Mouse (Mus musculus) kidney, postnatal 10 days (tissue): Measurements from ENCODE around the gene Ap1s1.
A peak's percentile ranks its signal among the peaks of the same experiment; 100 is the strongest.

Source experiments
- DNase-seq: peaks from one replicate; pipeline ENCODE4 v3.0.0; 2021; ENCODE audit warnings: mixed read lengths

Ap1s1 gene

DNA sequence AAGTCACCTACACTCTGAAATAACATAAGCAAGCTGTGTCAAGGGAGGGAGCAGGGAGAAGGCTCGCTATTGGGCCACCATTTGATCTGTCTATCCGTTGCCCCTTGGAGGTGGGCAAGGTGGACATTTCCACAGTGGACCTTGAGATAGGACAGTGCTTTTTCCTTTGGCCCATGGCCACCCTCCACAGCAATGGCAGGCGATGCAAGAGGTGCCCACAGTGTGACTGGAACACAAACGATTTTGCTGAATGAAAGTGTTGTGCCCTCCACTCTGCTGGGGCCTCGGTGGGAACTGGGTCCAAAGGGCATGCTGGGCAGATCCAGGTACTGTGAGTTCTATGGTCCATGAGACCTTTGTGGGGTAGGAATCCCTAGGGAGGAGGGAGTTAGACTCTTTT is 16.7 kb upstream of the Ap1s1 start:
- no peak for DNase-seq

DNA sequence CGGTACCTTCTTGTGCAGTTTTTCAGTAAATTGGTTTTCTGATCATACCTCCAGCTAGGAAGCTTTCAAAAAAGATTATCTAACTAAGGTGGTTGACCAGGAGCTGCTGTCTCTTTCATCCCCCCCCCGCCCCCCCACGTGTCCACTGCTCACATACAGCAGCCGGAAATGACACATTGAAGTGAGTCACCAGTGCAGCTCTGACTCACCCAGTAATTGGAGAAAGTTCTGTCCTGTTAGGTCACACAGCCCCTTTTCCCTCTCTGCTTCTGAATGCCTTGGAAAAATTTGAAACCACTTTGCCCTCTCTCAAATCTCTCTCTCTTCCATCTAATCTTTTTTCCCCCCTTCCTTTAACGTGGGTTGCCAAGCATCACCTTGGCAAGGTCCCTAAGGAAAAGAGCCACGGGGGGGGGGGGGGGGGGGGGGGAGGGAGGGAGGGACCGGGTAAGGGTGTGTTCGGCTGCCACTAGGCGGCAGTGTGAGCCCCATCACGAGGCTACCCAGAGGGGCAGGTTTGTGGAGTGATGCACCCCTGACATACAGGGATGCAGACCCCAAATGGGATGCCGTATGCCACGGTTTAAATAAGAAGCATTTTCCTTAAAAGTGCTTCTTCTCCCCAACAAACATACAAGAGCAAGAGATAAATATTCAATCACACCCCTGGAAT is 16.0 kb upstream of the Ap1s1 start:
- peak; percentile 78 for DNase-seq

DNA sequence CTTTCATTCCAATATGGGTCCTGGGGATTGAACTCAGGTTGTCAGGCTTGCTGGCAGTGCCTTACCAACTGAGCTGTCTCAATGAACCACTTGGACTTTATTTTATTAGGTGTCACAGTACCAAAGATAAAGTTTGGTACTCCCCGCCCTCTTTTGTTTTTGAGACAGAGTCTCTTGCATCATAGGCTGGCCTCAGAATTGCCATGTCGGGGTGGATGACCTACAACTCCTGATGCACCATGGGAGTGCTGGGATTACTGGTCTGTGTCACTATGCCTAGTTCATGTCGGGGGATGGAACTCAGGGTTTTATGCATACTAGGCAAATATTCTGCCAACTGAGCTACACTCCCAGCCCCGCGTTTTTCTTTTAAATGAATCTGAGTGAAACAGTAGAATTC is 8.9 kb upstream of the Ap1s1 start:
- DNase-seq: no peak

DNA sequence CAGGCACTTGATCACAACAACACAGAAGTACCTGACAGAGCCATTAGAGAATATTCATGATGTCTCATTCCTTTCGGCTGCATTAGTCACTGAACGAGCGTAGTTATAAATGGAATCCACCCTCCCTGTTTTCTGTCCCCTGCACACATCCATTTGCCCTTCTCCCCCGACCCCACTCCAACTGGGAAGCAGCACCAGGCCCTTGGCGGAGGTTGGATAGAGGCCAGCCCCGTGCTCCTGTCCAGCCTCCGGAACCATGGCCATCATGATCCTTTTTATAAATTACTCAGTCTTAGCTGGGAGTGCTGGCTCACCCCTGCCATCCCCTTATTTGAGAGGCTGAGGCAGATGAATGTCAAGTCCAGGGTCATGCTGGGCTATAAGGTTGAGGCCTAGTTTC is 8.4 kb upstream of the Ap1s1 start:
- no peak for DNase-seq

DNA sequence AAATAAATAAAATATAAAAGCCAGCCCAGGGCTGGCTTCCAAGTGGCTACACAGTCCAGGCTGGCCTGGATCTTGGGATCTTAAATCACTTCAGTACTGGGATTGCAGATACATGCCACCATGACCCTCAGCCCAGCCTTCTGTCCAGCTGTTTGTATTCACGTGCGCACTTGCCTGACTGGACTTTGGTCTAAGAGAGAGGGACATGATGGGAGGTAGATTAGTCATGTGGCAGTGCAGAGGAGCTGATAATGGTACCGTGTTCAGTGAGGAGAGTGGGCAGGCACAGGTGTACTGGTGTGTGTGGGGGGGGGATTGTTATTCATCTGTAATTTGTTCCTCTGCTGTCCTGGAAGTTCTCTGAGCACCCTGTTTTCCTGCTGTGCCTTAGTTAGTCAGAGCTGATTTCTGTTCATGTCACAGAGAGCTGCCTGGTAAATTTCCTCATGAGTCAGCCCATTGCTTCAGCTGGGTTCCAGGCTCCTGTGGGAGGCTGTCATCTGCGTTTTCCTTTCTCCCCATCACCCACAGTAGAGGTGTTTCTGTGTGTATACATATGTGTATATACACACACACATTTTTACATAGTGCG is 6.1 kb upstream of the Ap1s1 start:
- DNase-seq: peak; percentile 35

DNA sequence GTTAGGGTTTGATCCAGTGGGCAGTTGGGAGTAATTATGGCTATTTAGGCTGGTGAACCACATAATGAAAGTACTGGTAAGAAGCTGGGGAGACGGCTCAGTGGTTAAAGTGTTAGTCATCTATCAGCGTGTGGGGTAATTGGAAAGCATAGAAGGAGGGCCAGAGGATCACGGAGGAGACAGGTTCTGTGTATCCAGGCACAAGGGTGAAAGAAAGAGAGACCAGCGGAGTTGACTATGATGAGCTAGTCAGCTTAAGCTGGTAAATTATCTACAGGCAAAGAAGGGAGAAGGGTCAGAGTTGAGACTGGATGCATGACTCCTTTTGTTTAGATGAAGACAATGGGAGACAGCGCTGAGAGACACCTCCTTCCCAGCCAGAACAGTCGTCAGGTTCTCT is 5.2 kb upstream of the Ap1s1 start:
- DNase-seq: no peak

DNA sequence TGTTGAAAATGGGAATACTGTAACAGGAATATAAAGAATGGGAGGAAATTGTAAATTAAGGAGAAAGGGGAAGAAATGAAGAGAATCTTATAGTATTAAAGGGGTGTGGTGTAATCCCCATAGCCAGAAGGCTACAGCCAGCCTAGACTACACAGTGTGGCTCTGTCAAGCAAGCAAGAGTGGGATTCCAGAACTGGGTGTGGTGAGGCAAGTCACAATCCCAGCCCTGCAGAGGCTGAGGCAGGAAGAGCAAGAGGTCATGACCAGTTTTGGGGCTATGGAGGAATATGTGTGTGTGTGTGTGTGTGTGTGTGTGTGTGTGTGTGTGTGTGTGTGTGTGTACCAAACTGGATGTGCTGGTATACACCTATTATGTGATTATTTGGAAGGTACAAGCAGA is 1.1 kb upstream of the Ap1s1 start:
- no peak for DNase-seq

DNA sequence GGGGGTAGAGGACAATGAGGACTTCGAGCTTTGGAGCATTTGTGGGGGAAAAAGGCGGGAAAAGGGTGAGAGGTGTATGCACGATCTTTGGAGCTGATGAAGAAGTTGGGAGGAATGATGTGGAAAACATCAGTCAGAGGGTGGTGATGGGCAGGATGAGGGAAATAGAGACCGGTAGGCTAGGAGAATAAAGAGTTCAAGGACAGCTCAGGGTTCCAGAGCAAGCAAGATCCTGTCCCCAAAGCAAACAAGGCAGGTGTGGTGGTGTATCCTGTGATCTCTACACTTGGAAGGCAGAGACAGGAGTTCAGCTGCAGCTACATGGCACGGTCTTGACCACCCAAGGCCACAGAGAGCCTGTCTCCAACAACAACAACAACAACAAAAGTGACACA is 386 bp upstream of the Ap1s1 start:
- no peak for DNase-seq

DNA sequence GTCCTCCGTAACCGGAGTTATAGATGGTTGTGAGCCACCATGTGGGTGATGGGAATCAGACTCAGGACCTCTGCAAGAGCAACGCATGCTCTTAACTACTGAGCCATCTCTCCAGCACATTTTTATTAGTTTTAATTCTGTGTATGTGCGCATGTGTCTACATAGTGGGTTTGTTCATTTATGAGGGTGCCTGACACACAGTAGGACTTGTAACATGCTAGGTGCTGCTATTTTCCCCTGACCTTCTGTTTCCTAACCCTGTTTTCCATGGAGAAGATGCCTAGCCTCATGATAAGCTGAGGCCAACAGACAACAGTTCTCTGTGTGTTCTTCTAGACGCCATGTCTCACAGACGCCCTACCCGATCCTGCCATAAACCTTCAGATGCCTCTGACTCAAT is 1.9 kb downstream of the Ap1s1 start:
- DNase-seq: no peak

DNA sequence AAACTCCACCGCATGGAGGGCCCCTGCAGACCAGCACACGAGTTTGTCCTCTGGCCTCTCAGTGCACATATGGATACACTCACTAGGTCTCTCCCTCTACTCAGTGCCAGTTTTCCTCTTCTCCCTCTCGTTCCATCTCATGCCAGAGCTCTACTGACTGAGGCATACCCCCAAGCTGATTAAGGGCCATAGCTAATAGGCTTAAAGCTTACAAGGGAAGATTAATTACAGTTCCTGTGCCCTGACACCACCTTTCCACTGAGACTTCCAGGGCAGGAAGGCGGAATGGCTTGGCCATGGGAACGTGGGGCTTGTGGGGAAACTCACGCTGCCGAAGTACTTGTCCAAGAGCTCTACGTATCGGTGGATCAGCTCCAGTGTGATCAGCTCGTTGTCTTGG is 4.5 kb downstream of the Ap1s1 start:
- DNase-seq: no peak

DNA sequence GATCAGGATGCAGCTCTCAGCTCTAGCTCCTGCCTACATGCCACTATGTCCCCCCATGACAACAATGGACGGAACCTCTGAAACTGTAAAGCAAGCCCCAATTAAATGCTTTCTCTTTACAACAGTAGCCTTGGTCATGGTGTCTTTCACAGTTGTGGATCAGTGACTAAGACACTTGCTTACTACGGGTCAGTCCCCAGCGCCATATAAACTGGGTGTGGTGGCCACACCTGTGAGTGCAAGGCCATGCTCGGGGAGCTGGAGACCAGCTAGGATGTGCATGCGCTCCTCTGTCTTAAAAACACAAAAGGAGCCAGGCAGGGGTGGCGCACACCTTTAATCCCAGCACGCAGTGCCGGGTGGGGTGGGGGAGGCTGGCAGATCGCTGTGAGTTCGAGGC is 6.5 kb downstream of the Ap1s1 start:
- no peak for DNase-seq

DNA sequence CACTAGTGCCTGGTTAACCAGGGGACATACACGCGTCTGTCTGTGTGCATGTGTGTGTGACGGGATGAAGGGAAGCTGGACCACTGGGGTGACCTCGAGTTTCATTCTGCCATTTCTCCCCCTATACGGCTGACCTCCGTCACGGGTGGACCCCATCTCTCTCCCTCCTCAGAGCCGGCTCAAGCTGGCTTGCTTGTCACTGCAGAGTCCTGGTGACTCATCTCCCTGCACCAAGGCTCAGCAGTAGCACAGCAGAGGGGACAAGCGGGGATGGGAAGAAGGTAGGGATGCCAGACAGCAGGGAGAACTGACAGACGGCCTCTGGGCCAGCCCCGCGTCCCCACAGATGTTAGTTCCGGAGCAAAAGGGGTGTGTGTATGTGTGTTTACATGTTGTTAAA is 9.7 kb downstream of the Ap1s1 start:
- no peak for DNase-seq

DNA sequence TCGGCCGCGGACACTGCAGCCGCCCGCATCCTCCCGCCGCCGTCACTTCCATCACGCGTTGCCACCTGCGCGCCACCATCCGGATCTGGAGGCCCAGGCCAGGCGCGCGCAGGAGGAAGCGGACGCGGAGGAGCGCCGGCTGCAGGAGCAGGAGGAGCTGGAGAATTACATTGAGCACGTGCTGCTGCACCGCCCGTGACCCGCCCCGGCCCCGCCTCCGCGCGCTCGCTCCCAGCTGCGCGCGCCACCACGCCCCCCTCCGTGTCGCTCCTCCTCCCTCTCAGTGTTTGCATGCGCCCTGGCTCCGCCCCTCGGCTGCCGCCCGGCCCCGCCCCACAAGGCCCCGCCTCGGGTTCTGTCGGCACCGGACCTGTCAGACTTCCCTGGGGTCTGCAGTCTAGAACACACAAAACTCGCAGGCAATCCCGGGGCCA is 13.3 kb downstream of the Ap1s1 start:
- peak; percentile 96 for DNase-seq

DNA sequence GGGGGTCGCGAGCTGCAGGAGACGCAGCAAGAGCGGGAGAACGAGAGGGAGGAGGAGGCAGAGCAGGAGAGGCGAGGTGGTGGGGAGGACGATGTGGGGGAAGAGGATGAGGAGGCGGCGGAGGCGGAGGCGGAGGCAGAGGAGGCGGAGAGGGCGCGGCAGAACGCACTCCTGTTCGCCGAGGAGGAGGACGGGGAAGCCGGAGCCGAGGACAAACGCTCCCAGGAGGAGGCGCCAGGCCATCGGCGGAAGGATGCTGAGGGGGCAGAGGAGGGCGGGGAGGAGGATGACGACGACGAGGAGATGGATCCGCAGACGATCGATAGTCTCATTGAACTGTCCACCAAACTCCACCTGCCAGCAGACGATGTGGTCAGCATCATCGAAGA is 13.9 kb downstream of the Ap1s1 start:
- peak; percentile 41 for DNase-seq

DNA sequence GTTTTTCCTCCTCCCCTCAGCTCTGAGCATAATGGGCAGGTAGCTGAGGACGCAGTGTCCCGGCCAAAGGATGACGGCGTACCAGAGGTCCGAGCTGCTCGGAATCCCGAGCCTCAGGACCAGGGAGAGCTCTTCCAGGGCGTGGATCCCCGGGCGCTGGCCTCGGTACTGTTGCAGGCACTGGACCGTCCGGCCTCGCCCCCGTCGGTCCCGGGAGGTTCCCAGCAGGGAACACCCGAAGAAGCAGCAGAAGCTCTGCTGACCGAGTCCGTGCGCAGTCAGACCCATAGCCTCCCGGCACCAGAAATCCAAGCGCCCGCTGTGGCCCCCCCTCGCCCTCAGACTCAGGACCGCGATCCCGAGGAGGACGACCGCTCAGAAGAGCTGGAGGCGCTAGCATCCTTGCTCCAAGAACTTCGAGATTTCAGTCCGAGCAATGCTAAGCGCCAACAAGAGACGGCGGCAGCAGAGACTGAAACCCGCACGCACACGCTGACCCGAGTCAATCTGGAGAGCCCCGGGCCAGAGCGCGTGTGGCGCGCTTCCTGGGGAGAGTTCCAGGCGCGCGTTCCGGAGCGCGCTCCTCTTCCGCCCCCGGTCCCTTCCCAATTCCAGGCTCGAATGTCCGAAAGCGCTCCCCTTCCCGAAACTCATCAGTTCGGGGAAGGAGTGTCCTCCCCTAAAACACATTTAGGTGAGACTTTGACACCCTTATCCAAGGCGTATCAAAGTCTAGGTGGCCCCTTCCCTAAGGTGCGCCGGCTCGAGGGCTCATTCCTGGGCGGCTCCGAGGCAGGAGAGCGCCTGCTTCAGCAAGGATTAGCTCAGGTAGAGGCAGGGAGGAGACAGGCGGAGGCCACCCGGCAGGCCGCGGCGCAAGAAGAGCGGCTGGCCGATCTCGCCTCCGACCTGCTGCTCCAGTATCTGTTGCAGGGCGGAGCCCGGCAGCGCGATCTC is 14.6 kb downstream of the Ap1s1 start:
- peak; percentile 73 for DNase-seq

DNA sequence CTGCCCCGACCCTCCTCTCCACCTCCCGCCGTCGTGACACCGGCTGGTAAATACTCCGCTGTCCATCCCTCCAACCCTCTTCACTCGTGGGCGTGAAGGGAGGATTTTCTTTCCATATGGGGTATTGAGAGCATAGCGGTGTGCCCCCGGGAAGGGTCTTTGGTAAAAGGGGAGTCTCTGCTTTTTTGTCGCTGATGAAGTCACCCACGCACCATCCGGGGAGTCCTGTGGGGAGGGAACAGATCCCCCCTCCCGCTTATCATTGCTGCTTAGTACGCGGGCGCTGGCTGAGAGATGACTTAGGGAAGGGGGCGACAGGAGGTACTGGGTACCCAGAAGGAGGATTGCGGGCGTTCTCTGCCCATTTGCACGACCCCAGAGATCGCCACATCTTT is 15.5 kb downstream of the Ap1s1 start:
- no peak for DNase-seq

DNA sequence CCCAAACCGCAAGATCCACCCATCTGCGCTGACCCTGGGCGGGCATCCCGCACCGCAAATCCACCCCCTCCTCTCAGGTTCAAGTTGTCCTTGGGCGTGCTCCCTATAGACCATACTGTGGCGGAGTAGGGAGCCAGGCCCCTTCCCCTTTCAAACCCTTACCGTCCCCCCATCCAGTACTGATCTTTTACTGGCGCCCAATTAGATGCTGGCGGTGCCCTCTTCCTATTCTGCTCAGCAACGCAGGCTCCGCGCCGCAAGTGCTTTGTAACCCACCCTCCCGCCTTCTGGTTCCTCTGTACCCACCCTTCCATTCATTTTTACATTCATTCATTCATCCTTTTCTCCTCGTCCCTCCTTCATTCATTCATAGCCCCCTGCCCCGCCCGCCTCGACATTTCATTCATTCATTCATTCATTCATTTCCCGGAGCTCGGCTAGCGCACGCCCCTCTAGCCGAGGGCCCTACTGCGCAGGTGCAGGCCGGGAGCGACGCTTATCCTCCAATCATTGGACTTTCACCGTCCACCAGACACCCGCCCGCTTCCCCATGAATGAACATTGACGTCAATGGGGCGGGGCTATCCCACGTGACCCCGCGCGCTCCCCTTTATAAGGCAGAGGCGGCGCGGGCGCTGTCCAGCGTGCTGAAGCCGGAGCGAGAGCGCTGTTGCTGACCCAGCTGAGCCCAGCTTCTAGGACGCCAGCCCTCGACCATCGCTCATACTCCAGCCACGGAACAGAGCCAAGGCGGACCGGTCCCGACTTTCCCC is 16.1 kb downstream of the Ap1s1 start:
- DNase-seq: peak; percentile 99

DNA sequence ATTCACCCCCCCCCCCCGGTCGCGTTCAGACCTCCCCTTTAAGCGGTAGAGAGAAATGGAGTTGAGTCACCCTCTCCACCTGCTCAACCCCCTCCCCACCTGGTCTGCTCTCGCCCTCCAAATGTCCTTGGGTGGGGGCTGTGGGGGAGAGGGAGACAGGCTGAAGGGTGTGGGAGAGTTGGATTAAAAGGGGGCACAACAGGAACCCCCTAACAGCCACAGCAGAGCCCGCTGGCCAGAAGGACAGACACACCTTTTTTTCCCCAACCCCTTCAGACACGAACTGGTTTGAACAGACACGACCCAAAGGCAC is 16.7 kb downstream of the Ap1s1 start:
- DNase-seq: no peak

DNA sequence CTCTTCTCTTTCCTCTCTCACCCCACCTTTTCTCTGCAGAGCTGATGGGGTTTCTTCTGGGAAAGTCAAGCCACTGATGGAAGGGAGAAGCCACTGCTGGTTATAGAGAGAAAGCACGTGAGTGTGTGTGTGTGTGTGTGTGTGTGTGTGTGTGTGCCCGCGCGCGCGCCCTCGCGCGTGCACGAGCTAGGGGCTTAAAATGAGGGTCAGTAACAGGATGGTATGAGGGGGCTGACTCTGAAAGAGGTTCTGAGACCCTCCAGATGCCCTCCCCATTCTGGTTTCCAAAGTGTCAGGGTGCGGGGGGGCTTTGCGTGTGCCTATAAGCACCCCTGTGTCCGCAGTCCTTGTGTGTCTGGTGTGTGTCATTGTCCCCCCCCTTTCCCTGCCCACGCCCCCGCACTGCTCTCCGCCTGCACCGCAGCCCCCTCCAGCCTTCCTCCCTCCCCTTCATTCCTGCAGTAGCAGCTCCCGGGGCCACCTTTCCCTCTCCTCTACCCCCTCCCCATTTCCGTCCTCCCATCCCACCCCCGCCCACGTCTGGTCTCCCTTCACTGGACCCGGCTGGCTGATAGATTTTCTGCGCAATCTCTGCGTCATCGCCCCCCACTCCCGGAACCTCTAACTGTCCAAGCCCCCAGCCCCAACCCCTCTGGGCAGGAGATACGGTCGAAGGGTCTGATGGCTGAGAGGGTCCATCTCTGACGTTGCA is 17.2 kb downstream of the Ap1s1 start:
- DNase-seq: no peak

DNA sequence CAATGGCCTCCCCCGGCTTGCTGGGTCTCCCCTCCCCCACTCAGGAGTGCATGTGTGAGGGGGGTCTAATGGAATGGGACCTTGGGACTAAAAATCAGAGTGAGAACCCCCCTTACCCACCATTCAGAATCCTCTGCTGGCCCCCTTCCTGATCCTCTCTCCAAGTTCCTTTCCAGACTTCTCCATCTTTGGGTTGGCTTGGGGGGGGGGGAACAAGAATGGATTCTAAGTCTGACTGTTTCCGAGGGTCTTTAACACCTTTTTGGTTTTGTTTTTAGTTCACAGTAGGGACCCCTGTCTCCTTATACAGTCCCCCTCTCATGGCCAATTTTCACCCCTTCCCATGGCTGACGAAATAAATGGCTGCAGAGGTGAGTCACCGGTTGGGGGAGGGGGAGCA is 19.8 kb downstream of the Ap1s1 start, which contains the start of gene Vgf:
Gene Vgf, plus strand, starts transcription at position 301 of the 400 bp plus-strand sequence.
- no peak for DNase-seq

DNA sequence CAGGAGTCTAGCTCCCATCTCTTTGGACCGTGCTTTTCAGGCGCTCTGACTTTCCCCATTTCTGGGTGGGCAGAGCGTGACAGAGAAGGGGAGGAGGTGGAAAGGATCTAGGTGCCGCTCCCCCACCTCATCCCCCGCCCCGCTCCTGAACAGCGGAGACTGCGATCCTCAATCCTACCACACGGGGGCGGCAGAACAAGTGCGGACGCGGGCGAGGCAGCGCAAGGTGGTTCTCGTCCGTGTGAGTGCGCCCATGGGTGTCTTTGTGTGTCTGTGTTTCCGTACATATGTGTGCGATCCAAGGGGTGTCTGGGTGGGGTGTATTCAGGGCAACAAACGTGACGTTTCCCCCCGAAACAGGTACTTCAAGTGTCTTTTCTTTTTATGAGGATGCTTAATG is 20.8 kb downstream of the Ap1s1 start:
- peak; percentile 89 for DNase-seq

DNA sequence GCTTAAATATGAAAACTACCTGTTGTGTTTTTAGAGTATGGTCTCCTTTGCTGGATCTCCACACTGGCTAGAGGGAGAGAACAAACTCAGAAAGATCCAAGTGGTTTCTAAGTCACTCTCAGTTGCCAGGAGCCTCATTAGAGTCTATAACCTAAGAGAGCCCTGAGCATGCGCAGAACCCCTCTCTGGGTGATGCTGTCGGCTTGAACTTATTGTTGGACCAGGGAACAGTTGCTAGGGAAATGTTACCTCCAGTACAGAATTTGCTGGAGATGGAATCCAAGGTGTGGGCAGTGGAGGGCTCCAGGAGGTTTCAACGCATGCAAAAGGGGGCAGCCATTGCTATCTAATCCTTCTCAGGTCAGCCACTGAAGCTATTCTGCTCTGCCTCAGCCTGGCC is 21.6 kb downstream of the Ap1s1 start:
- no peak for DNase-seq

DNA sequence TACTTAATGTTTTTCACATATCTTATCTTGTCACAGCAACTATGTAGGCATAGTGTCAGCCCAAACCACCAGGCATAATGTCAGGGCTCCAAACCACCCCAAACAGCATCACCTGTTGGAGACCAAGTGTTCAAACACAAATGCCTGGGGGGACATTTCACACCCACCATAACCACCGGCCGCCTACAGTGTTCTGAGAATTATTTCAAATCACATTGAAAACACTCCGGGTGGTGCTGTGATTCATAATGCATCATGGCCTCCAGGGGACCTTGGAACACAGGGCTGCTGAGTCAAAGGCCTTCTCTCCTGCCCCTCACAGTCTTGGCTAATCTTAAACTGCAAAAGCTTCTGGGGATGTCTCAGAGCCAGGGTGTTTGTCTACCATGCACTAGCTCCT is 30.0 kb downstream of the Ap1s1 start:
- DNase-seq: no peak
